Mouse (Mus musculus) ES-E14 (cell line): ENCODE measurements around the gene Lgals2.

Experiments used
- HCFC1 ChIP-seq: IDR thresholded peaks from 2 replicates; pipeline ENCODE4 v1.6.1; 2012; ENCODE audit warnings: low read length, inconsistent platforms, borderline replicate concordance; ENCODE audit not compliant: insufficient read depth
- ZC3H11A ChIP-seq: IDR thresholded peaks from 2 replicates; pipeline ENCODE4 v1.6.1; 2012; ENCODE audit warnings: low read depth, mild to moderate bottlenecking, inconsistent platforms, low read length, borderline replicate concordance

DNA sequence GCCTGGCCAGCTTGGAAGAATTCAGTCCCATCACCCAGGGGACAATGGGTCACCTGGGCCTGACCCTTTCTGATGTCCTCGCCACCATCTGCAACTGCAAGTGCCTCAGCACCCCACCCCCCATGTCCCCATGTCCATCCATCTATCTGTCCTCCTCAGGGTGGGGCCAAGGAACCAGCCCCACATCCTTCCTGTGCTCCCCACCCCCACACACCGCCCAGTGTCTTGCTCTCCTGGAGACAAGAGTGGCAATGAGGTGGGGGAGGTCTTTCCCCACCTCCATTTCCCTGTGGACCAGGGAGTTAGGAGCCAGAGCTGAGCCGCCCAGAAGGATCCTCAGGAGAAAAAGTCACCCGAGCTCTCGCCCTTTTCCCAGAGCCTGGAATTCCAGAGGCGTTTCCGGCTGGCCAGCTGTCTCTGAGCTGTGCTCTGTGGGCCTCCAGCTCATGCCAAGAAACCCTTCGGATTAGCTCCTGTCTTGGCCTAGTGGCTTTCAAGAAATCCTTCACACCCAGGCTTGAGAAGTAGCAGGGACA is 19.2 kb downstream of the Lgals2 start:
- no peak for TF ChIP-seq HCFC1
- TF ChIP-seq ZC3H11A, result no peak
